Mouse (Mus musculus) liver, postnatal 0 days (tissue): ENCODE results near the gene Tia1.

ENCODE experiments used
- CTCF ChIP-seq: sonication (generic); IDR thresholded peaks from 2 replicates; pipeline ENCODE4 v1.5.1; 2016; ENCODE audit warnings: antibody characterized with exemption, low read depth
- EP300 ChIP-seq: IDR thresholded peaks from 2 replicates; pipeline ENCODE4 v1.6.1; 2016; ENCODE audit warnings: antibody characterized with exemption, low read depth, mild to moderate bottlenecking

GRCm38 (mm10) chr6:86433696-86434095, 29.7 kb downstream of the Tia1 start:
- TF ChIP-seq CTCF (no peak), EP300 (no peak)
